Comparison of ENCODE assay signal across 13 mouse cellular contexts in genomic region chr14:31089918-31090317, GRCm38 (mm10).
"Had no signal": no experiment of that assay in that cellular context is flagged by ENCODE, and none has a peak within 500 bp of the region (broad histone marks: within the 10 kb centered on the region; RNA-seq: fewer than 3 reads in every experiment).

No protein-coding gene starts in this region.

- H3K4me3 ChIP-seq: kidney, embryonic 15.5 days; limb, embryonic 13.5 days; midbrain, embryonic 13.5 days; neural tube, embryonic 12.5 days; stomach, embryonic 15.5 days had no signal

- H3K27me3 ChIP-seq: kidney, embryonic 15.5 days; limb, embryonic 13.5 days; midbrain, embryonic 13.5 days; neural tube, embryonic 12.5 days; stomach, embryonic 15.5 days had no signal

- H3K4me1 ChIP-seq: kidney, embryonic 15.5 days; limb, embryonic 13.5 days; midbrain, embryonic 13.5 days; neural tube, embryonic 12.5 days; stomach, embryonic 15.5 days had no signal

- H3K9me3 ChIP-seq: kidney, embryonic 15.5 days; limb, embryonic 13.5 days; midbrain, embryonic 13.5 days; neural tube, embryonic 12.5 days; stomach, embryonic 15.5 days had no signal

- H3K9ac ChIP-seq: kidney, embryonic 15.5 days; limb, embryonic 13.5 days; liver, embryonic 14.5 days; midbrain, embryonic 13.5 days; neural tube, embryonic 12.5 days; stomach, embryonic 15.5 days had no signal

- ATAC-seq: midbrain, embryonic 13.5 days had no signal

- DNase-seq: kidney, postnatal 25 days; lung, adult 18-20 months; lung, postnatal 36 days; retina, postnatal 1 day; right cerebral cortex, postnatal 4 days; thymus, adult 2 months; thymus, postnatal 25 days had no signal

- H3K27ac ChIP-seq: kidney, embryonic 15.5 days; limb, embryonic 13.5 days; liver, embryonic 14.5 days; midbrain, embryonic 13.5 days; neural tube, embryonic 12.5 days; stomach, embryonic 15.5 days had no signal
